Mouse (Mus musculus) midbrain, embryonic 16.5 days (tissue): ENCODE measurements around the gene Tek. TPM values are rescaled to one million over a fixed set of nuclear protein-coding genes. Genes with fewer than 3 reads are reported as not detected.
"Not testable (repeated sequence)": the region's sequence is repeated elsewhere in the genome, so short reads cannot be mapped to it uniquely, and the experiment has no call there.

Experiments used
- ATAC-seq: fragments of 200-750 bp; cut with Nextera tagmentation; 2 replicates; pipeline ENCODE4 v1.8.0; 2017; ENCODE audit warnings: moderate TSS enrichment
- H3K27ac ChIP-seq: fragments of 300-500 bp; sonication (generic); 2 replicates; pipeline ENCODE4 v1.5.1; 2014; ENCODE audit warnings: mild to moderate bottlenecking, low read length, mixed read lengths
- H3K27me3 ChIP-seq: fragments of 300-500 bp; sonication (generic); 2 replicates; pipeline ENCODE4 v1.6.1; 2014; ENCODE audit warnings: low read depth, low read length, mixed read lengths; ENCODE audit not compliant: control insufficient read depth, insufficient read depth
- H3K36me3 ChIP-seq: fragments of 300-500 bp; sonication (generic); 2 replicates; pipeline ENCODE4 v1.6.1; 2014; ENCODE audit warnings: mild to moderate bottlenecking, low read length, moderate library complexity, mixed read lengths; ENCODE audit not compliant: control insufficient read depth, insufficient read depth
- H3K4me1 ChIP-seq: fragments of 300-500 bp; sonication (generic); 2 replicates; pipeline ENCODE4 v1.6.1; 2014; ENCODE audit warnings: mild to moderate bottlenecking, low read length, mixed read lengths; ENCODE audit not compliant: control insufficient read depth, insufficient read depth
- H3K4me2 ChIP-seq: fragments of 300-500 bp; sonication (generic); 2 replicates; pipeline ENCODE4 v1.6.1; 2014; ENCODE audit warnings: mild to moderate bottlenecking, low read length, mixed read lengths
- H3K4me3 ChIP-seq: fragments of 300-500 bp; sonication (generic); 2 replicates; pipeline ENCODE4 v1.5.1; 2014; ENCODE audit warnings: low read depth, mild to moderate bottlenecking, low read length, moderate library complexity, mixed read lengths
- H3K9ac ChIP-seq: fragments of 300-500 bp; sonication (generic); 2 replicates; pipeline ENCODE4 v1.6.1; 2014; ENCODE audit warnings: low read depth, low read length, mixed read lengths
- H3K9me3 ChIP-seq: fragments of 300-500 bp; sonication (generic); replicated peaks from 2 replicates; pipeline ENCODE4 v1.6.1; 2014; ENCODE audit warnings: mild to moderate bottlenecking, low read length, mixed read lengths; ENCODE audit not compliant: control insufficient read depth, poor library complexity, severe bottlenecking
- WGBS: fragments of 180-500 bp; shearing (Covaris S2); extraction: QIAGEN DNeasy Blood & Tissue Kit; methylation state at CpG from one replicate; pipeline ENCODE4 v1.1.7; 2014; 5-methylcytosine and 5-hydroxymethylcytosine counted together
- polyA plus RNA-seq: library from polyadenylated mRNA; unstranded; fragments of >200 nt; fragmentation: Nextera tagmentation; extraction: Ambion mirVana; gene quantifications from 2 replicates; pipeline ENCODE4 v1.2.1, GENCODE M21; 2015

Gene Tek
- 9.3 and 9.6 TPM in 2 replicates for polyA plus RNA-seq

DNA sequence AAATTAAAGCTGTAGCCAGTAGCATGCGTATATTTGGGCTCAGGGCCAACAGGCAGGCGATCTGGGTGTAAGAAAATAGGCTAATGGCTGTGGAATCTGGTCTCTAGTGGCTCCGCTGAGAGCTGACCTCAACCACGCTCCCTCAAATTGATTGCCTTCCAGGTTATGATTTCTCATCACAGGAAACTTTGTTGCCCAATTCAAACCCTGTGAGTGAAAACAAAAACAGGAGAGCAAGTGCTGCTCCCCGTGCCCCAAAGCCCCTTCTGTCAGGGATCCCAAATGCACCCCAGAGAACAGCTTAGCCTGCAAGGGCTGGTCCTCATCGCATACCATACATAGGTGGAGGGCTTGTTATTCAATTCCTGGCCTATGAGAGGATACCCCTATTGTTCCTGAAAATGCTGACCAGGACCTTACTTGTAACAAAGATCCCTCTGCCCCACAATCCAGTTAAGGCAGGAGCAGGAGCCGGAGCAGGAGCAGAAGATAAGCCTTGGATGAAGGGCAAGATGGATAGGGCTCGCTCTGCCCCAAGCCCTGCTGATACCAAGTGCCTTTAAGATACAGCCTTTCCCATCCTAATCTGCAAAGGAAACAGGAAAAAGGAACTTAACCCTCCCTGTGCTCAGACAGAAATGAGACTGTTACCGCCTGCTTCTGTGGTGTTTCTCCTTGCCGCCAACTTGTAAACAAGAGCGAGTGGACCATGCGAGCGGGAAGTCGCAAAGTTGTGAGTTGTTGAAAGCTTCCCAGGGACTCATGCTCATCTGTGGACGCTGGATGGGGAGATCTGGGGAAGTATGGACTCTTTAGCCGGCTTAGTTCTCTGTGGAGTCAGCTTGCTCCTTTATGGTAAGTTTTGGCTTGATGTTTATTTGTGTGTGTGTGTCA lies at the start of gene Tek:
Tek (plus strand) TSS at position 452 of the 894 bp plus-strand sequence.
- Histone ChIP-seq H3K27me3 (no peaks in the 10 kb centered on the region), H3K4me3 (peak within 1 kb of the TSS; percentile 0; the same call in 1 of the 2 replicates), H3K9me3 (no peaks in the 10 kb centered on the region), H3K4me2 (no peak within 1 kb of the TSS), H3K36me3 (no peaks in the 10 kb centered on the region), H3K27ac (no peak within 1 kb of the TSS), H3K9ac (no peak within 1 kb of the TSS), H3K4me1 (no peaks in the 10 kb centered on the region)
- 70% methylated on average over 16 of the region's 16 CpGs for WGBS
- no peak for ATAC-seq

DNA sequence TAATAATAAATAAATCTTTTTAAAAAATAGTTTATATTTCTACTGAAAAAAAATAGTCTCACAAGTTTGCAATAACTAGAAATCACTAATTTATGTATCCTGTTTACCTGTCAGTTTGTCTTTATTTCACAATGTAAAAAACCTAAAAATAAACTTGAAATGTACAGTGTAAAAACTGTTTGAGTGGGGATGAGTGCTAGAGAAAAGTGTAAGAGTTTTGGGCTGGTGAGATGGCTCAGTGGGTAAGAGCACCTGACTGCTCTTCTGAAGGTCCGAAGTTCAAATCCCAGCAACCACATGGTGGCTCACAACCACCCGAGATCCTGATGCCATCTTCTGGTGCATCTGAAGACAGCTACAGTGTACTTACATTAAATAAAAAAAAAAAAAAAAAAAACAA lies 49.3 kb upstream of the Tek start:
- 89% methylated on average over 2 of the region's 2 CpGs for WGBS
- H3K9me3 ChIP-seq, H3K27me3 ChIP-seq, H3K4me2 ChIP-seq, H3K9ac ChIP-seq, H3K27ac ChIP-seq, ATAC-seq, H3K4me3 ChIP-seq, H3K4me1 ChIP-seq: not testable (repeated sequence)
- peaks cover 17% of the 10 kb centered on the region for H3K36me3 ChIP-seq

DNA sequence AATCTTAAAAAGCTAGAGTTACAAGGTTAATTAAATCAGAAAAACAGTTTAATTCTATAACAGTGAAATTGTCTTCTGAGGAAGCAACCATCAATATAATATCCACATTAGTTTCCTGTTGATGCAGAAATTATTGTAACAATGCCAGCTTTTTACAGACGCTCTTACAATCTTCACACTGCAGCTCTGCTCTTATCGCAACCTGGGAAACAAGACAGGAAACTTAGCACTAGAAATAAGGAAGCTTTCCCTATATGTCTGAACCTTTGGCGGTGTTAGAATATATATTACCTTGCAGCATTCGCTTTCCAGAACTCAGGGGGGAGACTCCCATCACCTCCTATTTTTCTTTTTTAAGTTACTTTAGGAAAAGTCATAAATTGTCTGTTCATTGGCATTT lies 48.0 kb upstream of the Tek start:
- Histone ChIP-seq H3K4me3 (no peak overlapping the region), H3K36me3 (peaks cover 17% of the 10 kb centered on the region), H3K4me2 (no peak overlapping the region), H3K9me3 (no peaks in the 10 kb centered on the region), H3K4me1 (no peaks in the 10 kb centered on the region), H3K9ac (no peak overlapping the region), H3K27ac (no peak overlapping the region), H3K27me3 (no peaks in the 10 kb centered on the region)
- WGBS, result 92% methylated on average over 4 of the region's 4 CpGs
- ATAC-seq, result no peak

- no peak for ATAC-seq
- 87% methylated on average over 2 of the region's 2 CpGs for WGBS
- no peak overlapping the region for H3K4me3 ChIP-seq
- no peak overlapping the region for H3K9ac ChIP-seq
- peaks cover 14% of the 10 kb centered on the region for H3K36me3 ChIP-seq
- H3K4me1 ChIP-seq, result no peaks in the 10 kb centered on the region
- no peaks in the 10 kb centered on the region for H3K27me3 ChIP-seq
- H3K4me2 ChIP-seq, result no peak overlapping the region
- H3K27ac ChIP-seq, result no peak overlapping the region
- no peaks in the 10 kb centered on the region for H3K9me3 ChIP-seq
Measured at GRCm38 (mm10) chr4:94692175-94692574, 46.9 kb upstream of the Tek start.

GRCm38 (mm10) chr4:94696368-94696767 lies 42.7 kb upstream of the Tek start:
- Histone ChIP-seq H3K27ac (no peak overlapping the region), H3K9me3 (no peaks in the 10 kb centered on the region), H3K27me3 (no peaks in the 10 kb centered on the region), H3K4me2 (no peak overlapping the region), H3K4me1 (no peaks in the 10 kb centered on the region), H3K4me3 (no peak overlapping the region), H3K9ac (no peak overlapping the region), H3K36me3 (peaks cover 4% of the 10 kb centered on the region; the same call in 1 of the 2 replicates)
- 83% methylated on average over 3 of the region's 3 CpGs for WGBS
- ATAC-seq, result no peak

GRCm38 (mm10) chr4:94711002-94711401 lies 28.1 kb upstream of the Tek start:
- Histone ChIP-seq H3K4me2 (no peak overlapping the region), H3K4me1 (peaks cover 3% of the 10 kb centered on the region; the same call in 1 of the 2 replicates), H3K27me3 (no peaks in the 10 kb centered on the region), H3K9me3 (no peaks in the 10 kb centered on the region), H3K36me3 (no peaks in the 10 kb centered on the region), H3K9ac (no peak overlapping the region), H3K27ac (no peak overlapping the region), H3K4me3 (no peak overlapping the region)
- 94% methylated on average over 2 of the region's 2 CpGs for WGBS
- ATAC-seq, result no peak

- H3K9ac ChIP-seq, result no peak overlapping the region
- no peaks in the 10 kb centered on the region for H3K36me3 ChIP-seq
- 93% methylated on average over 4 of the region's 4 CpGs for WGBS
- H3K4me2 ChIP-seq, result no peak overlapping the region
- H3K9me3 ChIP-seq, result no peaks in the 10 kb centered on the region
- no peak overlapping the region for H3K27ac ChIP-seq
- no peaks in the 10 kb centered on the region for H3K27me3 ChIP-seq
- H3K4me1 ChIP-seq, result peaks cover 3% of the 10 kb centered on the region; the same call in 1 of the 2 replicates
- H3K4me3 ChIP-seq, result no peak overlapping the region
- no peak for ATAC-seq
Measured at GRCm38 (mm10) chr4:94711426-94711825, 27.7 kb upstream of the Tek start.

GRCm38 (mm10) chr4:94713741-94714140 lies 25.3 kb upstream of the Tek start:
- no peak for ATAC-seq
- Histone ChIP-seq H3K9me3 (no peaks in the 10 kb centered on the region), H3K36me3 (no peaks in the 10 kb centered on the region), H3K9ac (no peak overlapping the region), H3K4me1 (peaks cover 3% of the 10 kb centered on the region; the same call in 1 of the 2 replicates), H3K4me3 (no peak overlapping the region), H3K4me2 (no peak overlapping the region), H3K27ac (no peak overlapping the region), H3K27me3 (no peaks in the 10 kb centered on the region)

DNA sequence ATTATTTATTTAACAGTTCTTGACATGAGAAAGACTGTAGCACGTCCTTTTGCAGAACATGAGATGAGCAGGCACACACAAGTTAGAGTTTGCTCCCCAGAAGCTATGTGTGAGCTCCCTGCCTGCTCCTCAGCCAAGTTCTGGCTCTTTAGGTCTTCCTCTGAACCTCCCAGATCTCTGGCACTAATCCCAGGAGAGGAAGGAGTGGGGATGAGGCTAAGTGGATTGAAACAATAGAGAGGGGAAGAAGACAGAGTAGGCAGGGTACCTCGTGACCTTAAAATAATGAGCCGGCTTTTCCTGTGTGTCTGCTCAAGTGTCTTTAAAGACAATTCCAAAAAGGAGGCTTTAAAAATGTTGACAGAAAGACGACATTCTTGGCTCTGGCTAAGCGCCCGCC lies 23.9 kb upstream of the Tek start:
- H3K4me1 ChIP-seq, result peaks cover 3% of the 10 kb centered on the region; the same call in 1 of the 2 replicates
- WGBS, result 50% methylated on average over 6 of the region's 6 CpGs
- no peak overlapping the region for H3K27ac ChIP-seq
- no peak overlapping the region for H3K4me2 ChIP-seq
- no peak overlapping the region for H3K4me3 ChIP-seq
- no peaks in the 10 kb centered on the region for H3K36me3 ChIP-seq
- H3K27me3 ChIP-seq, result no peaks in the 10 kb centered on the region
- ATAC-seq, result no peak
- H3K9me3 ChIP-seq, result no peaks in the 10 kb centered on the region
- no peak overlapping the region for H3K9ac ChIP-seq
